Mouse (Mus musculus) macrophage (primary cell): Measurements from ENCODE around the gene Plpp1. TPM values are rescaled to one million over a fixed set of nuclear protein-coding genes. Genes with fewer than 3 reads are reported as not detected.

Experiments used
- H3K27ac ChIP-seq: fragments of 350-480 bp; formaldehyde crosslinking; 2 replicates; pipeline ENCODE4 v1.9.0; 2021
- H3K36me3 ChIP-seq: fragments of 350-480 bp; formaldehyde crosslinking; 2 replicates; pipeline ENCODE4 v1.9.0; 2021; ENCODE audit errors: inconsistent target
- H3K4me3 ChIP-seq: fragments of 350-480 bp; formaldehyde crosslinking; 2 replicates; pipeline ENCODE4 v1.9.0; 2021; ENCODE audit errors: inconsistent target
- H3K79me2 ChIP-seq: fragments of 350-480 bp; formaldehyde crosslinking; 2 replicates; pipeline ENCODE4 v1.9.0; 2021; ENCODE audit errors: inconsistent target
- WGBS: methylation state at CpG from one replicate; pipeline ENCODE4 v1.1.7; 2026; ENCODE audit warnings: inconsistent platforms; ENCODE audit not compliant: missing documents; 5-methylcytosine and 5-hydroxymethylcytosine counted together
- polyA plus RNA-seq: library from polyadenylated mRNA; stranded (reverse); fragments of 250-400 nt; gene quantifications from 3 replicates; pipeline ENCODE4 v1.2.4, GENCODE M21; 2018; ENCODE audit warnings: inconsistent platforms
- total RNA-seq, 78 experiments: library from RNA; depleted of rRNA; stranded (reverse); fragments of 250-400 nt; gene quantifications; 1 replicate in 9 of 78; 2 replicates in 24 of 78; 3 replicates in 43 of 78; 4 replicates in 2 of 78; pipeline ENCODE4 v1.2.4; 2018; ENCODE audit warnings: inconsistent platforms in 56 of 78

Gene Plpp1
- total RNA-seq (2018; cell fraction: chromatin; rRNA removed) = 10 to 100 TPM in 3 of 26 experiments, 1 to 10 TPM in 12, not detected in 11; 1.3 to 25.8 (median 3.9) TPM
- total RNA-seq (2018; cell fraction: cytosol; rRNA removed) = 10 to 100 TPM in 13 of 26 experiments, under 1 TPM in 13; 0.19 to 31.0 (median 7.6) TPM
- total RNA-seq (2018; cell fraction: nucleus; rRNA removed) = 10 to 100 TPM in 13 of 26 experiments, 1 to 10 TPM in 2, under 1 TPM in 8, not detected in 3; 0.59 to 32.1 (median 11.5) TPM
- 0.39 to 1.2 TPM (median 0.46 TPM) in 3 replicates for polyA plus RNA-seq

DNA sequence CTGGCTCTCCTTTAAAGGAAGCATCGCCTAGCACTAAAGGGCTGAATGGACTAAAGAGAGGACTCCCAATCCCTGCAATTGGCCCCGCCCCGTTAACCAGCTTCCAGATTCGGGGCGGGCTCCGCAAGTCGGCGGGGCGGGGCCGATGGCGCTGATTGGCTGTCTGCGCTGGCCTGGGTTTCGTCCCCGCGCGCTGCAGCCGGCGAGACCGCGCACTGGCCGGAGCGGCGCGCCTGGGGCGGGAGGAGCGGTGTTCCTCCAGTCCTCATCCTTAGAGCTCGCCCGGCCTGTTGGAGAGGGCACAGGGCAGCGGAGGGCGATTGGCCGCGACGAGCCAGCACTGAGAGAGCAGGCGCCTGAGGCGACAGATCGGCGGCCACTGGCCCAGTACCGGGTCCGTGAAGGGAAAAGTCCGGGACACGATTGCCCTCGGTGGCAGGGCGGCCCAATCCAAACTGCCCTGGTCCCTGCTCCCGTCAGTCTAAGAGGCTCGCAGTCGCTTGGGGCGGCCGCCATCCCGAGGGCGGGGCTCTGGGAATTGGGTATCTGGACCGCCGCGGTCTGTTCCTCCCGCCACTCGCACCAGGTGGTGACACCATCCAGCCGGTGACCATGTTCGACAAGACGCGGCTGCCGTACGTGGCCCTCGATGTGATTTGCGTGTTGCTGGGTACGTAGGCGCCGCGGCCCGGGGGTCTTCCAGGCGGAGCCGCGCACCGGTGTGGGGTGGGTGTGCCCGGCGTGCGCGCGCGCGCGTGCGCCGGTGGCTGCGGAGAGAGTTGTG lies at the start of gene Plpp1:
Plpp1 (plus strand) TSS at position 196 of the 784 bp plus-strand sequence.
- Histone ChIP-seq H3K79me2 (no peaks in the 10 kb centered on the region), H3K27ac (no peak within 1 kb of the TSS), H3K4me3 (peak within 1 kb of the TSS; percentile 15; the same call in 1 of the 2 replicates), H3K36me3 (no peaks in the 10 kb centered on the region)
- under 1% methylated on average over 66 of the region's 83 CpGs for WGBS

DNA sequence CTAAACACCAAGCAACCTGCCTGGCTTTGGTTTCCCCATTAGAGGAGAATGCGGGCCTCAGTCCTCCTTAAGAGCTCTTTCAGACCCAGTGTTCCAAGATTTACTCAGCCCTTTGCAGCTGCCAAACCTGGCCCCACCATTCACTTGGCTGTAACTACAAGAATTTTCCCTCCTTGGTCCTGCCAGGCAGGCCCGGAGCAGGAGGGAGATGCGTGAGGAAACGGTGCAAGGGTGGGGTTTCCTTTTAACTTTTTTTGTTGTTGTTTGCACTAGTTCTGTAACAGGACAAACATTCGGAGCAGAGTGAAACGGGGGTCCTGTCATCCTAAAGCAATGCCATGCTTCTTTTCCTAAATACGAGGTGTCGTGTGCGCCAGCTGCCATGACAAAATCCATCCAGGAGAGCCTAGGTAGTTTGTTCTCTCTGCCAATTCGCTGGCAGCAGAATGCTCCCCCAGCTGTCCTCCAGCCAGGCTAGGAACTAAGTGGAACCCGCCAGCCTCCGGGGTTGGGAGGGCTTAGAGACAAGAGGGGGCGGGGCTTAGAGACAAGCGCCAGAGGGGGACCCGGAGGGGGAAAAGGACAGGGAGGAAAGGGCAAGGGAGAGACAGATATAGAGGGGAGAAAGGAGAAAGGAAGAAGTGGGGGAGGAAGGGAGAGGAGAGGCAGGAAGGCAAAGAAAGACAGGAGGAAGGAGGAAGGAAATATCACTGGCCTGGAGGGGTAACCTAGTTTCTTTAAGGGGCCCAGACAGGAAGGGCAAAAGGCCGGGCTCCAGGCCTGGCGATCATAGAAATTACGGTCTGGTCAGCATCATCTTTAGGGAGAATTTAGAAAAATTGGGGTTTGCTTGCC lies 48.9 kb upstream of the Plpp1 start:
- WGBS = 30% methylated on average over 18 of the region's 18 CpGs
- peak overlapping the region; percentile 12; the same call in 1 of the 2 replicates for H3K27ac ChIP-seq
- H3K79me2 ChIP-seq = no peaks in the 10 kb centered on the region
- no peaks in the 10 kb centered on the region for H3K36me3 ChIP-seq
- H3K4me3 ChIP-seq = no peak overlapping the region; the same call in 1 of the 2 replicates

DNA sequence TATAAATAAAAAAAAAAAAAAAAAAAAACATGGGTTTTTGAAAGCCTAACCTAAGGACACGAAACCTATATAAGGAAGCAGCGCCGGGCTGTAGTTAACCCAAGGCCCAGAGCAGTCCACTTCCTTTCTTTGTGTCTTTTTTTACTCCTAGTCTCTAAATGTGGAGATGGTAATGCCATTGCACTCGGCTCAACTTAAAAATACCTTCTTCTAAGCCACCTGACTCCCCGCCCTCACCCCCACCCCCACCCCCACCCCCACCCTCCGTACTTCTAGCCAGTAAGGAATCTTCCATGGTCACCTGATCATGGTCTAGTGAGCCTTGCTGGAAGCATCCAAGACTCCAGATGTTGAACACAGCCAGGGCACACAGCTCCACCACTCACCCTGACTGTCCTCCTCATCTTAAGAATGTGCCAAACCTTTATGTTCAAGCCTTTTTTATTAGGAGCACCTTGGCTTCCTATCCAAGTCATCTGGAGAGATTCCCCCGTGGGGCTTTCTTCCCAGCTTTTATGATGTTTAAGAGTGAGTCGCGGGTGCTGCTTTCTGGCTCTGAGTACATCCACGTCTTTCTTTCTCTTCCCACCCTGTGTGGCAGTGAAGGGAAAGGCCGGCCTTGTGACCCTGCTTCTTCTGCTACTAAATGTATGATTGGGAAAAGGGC lies 48.1 kb upstream of the Plpp1 start:
- 56% methylated on average over 10 of the region's 11 CpGs for WGBS
- no peaks in the 10 kb centered on the region for H3K36me3 ChIP-seq
- no peak overlapping the region for H3K4me3 ChIP-seq
- H3K27ac ChIP-seq = peak overlapping the region; percentile 12; the same call in 1 of the 2 replicates
- H3K79me2 ChIP-seq = no peaks in the 10 kb centered on the region

GRCm38 (mm10) chr13:112753522-112753921 lies 47.1 kb upstream of the Plpp1 start:
- no peaks in the 10 kb centered on the region for H3K79me2 ChIP-seq
- H3K4me3 ChIP-seq = no peak overlapping the region
- H3K27ac ChIP-seq = no peak overlapping the region
- 91% methylated on average over 9 of the region's 9 CpGs for WGBS
- H3K36me3 ChIP-seq = no peaks in the 10 kb centered on the region

GRCm38 (mm10) chr13:112754871-112755270 lies 45.7 kb upstream of the Plpp1 start:
- no peak overlapping the region for H3K27ac ChIP-seq
- 71% methylated on average over 4 of the region's 4 CpGs for WGBS

GRCm38 (mm10) chr13:112755507-112756010 lies 45.0 kb upstream of the Plpp1 start:
- no peaks in the 10 kb centered on the region for H3K79me2 ChIP-seq
- 85% methylated on average over 11 of the region's 11 CpGs for WGBS
- H3K36me3 ChIP-seq = no peaks in the 10 kb centered on the region
- no peak overlapping the region for H3K4me3 ChIP-seq
- no peak overlapping the region for H3K27ac ChIP-seq

More at GRCm38 (mm10) chr13:112754871-112755270, 45.7 kb upstream of the Plpp1 start:
- Histone ChIP-seq H3K36me3 (no peaks in the 10 kb centered on the region), H3K79me2 (no peaks in the 10 kb centered on the region), H3K4me3 (no peak overlapping the region)

DNA sequence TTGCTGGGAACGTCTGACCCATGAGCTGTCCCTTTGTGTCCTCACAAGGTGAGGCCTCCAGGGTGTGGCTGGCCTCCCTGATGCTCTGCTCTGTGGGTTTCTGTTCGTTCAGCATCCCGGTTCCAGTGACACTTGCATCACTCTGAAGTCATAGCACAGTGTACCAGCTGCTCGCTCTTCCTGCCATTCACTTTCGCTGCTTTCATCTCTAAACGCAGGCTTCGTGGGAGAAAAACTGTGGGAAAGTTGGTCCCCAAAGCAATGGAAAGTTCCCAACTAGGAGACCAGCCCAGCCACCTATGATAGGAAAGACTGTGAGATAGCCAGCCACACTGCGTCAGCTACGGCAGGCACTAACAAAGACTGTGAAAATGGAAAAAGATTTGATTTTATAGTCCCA lies 43.2 kb upstream of the Plpp1 start:
- 94% methylated on average over 9 of the region's 9 CpGs for WGBS
- Histone ChIP-seq H3K4me3 (no peak overlapping the region), H3K27ac (no peak overlapping the region), H3K79me2 (no peaks in the 10 kb centered on the region), H3K36me3 (no peaks in the 10 kb centered on the region)

- Histone ChIP-seq H3K36me3 (no peaks in the 10 kb centered on the region), H3K27ac (no peak overlapping the region), H3K79me2 (no peaks in the 10 kb centered on the region), H3K4me3 (no peak overlapping the region)
- 95% methylated on average over 6 of the region's 6 CpGs for WGBS
These were observed 42.0 kb upstream of the Plpp1 start for GRCm38 (mm10) chr13:112758546-112759090.

DNA sequence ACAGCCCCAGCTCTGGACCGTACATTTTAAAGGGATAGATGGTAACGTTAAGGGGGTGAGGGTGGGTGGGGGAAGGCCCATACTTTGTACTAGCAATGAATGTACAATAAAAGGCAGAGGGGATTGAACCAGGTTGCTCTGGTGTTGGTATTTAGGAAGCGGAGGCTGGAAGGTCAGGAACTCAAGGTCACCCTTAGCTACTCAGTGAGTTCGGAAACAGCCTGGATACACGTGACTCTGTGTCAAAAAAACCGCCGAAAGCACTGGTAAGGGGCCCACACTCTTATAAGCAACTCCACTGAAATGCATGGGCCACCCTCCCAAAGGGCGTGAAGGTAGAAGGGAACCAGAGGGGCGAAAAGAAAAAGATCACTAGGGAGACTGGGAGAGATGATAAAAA lies 41.2 kb upstream of the Plpp1 start:
- no peaks in the 10 kb centered on the region for H3K79me2 ChIP-seq
- no peaks in the 10 kb centered on the region for H3K36me3 ChIP-seq
- no peak overlapping the region for H3K27ac ChIP-seq
- WGBS = 94% methylated on average over 9 of the region's 9 CpGs
- H3K4me3 ChIP-seq = no peak overlapping the region

DNA sequence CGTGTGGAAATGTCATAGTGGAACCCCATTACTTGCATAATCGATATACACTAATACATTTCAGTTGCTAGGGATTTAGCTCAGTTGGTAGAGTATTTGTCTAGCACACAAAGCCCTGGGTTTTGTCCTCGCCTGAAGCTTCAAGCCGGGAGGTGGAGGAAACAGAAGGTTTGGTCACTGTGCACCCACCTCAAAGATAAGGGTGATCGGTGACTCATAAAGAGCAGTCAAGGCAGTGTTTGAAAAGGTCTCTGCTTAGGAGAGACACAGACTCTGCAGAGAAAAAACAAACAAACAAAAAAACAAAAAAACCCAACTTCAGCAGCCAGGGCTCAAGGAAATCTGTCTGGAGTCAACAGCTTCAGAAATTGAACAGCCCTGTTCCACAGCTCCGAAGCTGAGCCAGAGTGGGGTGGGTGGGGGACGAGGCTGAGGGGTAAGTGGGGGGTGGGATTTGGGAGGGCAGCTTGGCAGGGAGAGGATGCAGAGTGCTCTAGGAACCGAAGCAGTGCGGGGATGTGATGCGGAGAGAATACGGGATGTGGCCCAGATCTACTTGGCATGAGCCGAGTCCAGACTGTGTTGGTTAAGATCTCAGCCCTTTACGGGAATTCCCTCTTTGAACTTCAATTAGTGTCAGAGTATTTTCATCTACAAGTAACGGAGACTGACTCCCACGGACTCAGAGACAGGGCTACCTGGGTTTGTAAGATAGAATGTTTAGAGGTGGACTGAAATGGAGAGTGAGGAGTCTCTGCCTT lies 40.6 kb upstream of the Plpp1 start:
- H3K79me2 ChIP-seq = no peaks in the 10 kb centered on the region
- WGBS = 83% methylated on average over 15 of the region's 15 CpGs
- no peaks in the 10 kb centered on the region for H3K36me3 ChIP-seq
- H3K4me3 ChIP-seq = no peak overlapping the region
- no peak overlapping the region for H3K27ac ChIP-seq

DNA sequence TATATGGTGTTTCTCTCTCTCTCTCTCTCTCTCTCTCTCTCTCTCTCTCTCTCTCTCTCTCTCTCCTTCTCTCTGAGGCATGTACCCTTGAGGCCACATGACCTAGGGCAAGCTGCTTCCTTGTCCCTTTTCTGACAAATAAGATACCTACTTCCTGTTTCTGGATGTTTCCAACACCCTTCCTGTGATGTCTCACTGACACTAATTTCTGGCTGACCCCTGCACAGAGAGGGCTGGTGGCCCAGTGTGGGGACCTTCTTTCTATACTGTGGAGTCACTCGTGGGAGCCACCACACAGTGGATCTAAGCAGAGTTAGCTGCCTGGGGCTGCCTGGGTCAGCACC lies 40.1 kb upstream of the Plpp1 start:
- Histone ChIP-seq H3K4me3 (no peak overlapping the region), H3K79me2 (no peaks in the 10 kb centered on the region), H3K36me3 (no peaks in the 10 kb centered on the region), H3K27ac (no peak overlapping the region)
- WGBS = 0% methylated on average over 1 of the region's 1 CpGs

DNA sequence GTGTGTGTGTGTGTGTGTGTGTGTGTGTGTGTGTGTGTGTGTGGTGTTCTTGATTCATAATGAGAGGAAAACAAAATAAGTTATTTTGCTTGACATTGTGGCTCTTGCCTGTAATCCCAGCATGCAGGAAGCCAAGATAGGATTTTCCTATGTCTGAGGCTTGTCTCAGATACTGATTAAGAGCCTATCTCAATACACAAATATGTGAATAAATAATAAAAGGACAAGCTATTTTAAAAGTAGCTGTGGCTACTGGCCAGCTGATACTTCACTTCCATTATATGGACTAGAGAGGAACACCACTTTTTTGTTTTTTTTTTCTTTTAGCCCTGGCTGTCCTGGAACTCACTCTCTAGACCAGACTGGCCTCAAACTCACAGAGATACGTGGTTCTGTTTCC lies 38.8 kb upstream of the Plpp1 start:
- Histone ChIP-seq H3K79me2 (no peaks in the 10 kb centered on the region), H3K27ac (no peak overlapping the region), H3K4me3 (no peak overlapping the region), H3K36me3 (no peaks in the 10 kb centered on the region)
- 27% methylated on average over 1 of the region's 1 CpGs for WGBS

- H3K27ac ChIP-seq = no peak overlapping the region
- H3K4me3 ChIP-seq = no peak overlapping the region
- no peaks in the 10 kb centered on the region for H3K36me3 ChIP-seq
- no peaks in the 10 kb centered on the region for H3K79me2 ChIP-seq
- WGBS = 100% methylated on average over 4 of the region's 4 CpGs
These were observed 38.0 kb upstream of the Plpp1 start for GRCm38 (mm10) chr13:112762548-112762947.
